Mouse (Mus musculus): ENCODE results near the gene Thrb. TPM values are rescaled to one million over a fixed set of nuclear protein-coding genes. Genes with fewer than 3 reads are reported as not detected.

The Thrb gene
- polyA plus RNA-seq, 1 experiment, result 0.82 TPM

- H3K4me3 ChIP-seq (replicated peaks; ENCODE audit: control insufficient read depth, low read depth, low read length), result no peak overlapping the region
- WGBS, result 68% methylated on average over 1 of the region's 1 CpGs
- no peak overlapping the region for H3K27ac ChIP-seq (ENCODE audit: control insufficient read depth, insufficient read depth, low read depth, low read length, poor library complexity)
- H3K4me1 ChIP-seq (ENCODE audit: control insufficient read depth, insufficient read depth, low read length), result no peaks in the 10 kb centered on the region
- no peak for TF ChIP-seq CTCF (IDR thresholded peaks at IDR 0.05; ENCODE audit: control insufficient read depth, insufficient read depth, low read length)
- TF ChIP-seq POLR2A (IDR thresholded peaks at IDR 0.05; ENCODE audit: borderline replicate concordance, control insufficient read depth, low read depth, low read length), result no peak
Measured at GRCm38 (mm10) chr14:17753429-17753828, 93.4 kb downstream of the Thrb start.

GRCm38 (mm10) chr14:17756732-17757131, 96.7 kb downstream of the Thrb start:
- Histone ChIP-seq H3K4me1 (ENCODE audit: control insufficient read depth, insufficient read depth, low read length) (no peaks in the 10 kb centered on the region), H3K27ac (ENCODE audit: control insufficient read depth, insufficient read depth, low read depth, low read length, poor library complexity) (no peak overlapping the region), H3K4me3 (replicated peaks; ENCODE audit: control insufficient read depth, low read depth, low read length) (no peak overlapping the region)
- TF ChIP-seq CTCF (IDR thresholded peaks at IDR 0.05; ENCODE audit: control insufficient read depth, insufficient read depth, low read length), result no peak
- TF ChIP-seq POLR2A (IDR thresholded peaks at IDR 0.05; ENCODE audit: borderline replicate concordance, control insufficient read depth, low read depth, low read length), result no peak

GRCm38 (mm10) chr14:17767987-17768386, 107.9 kb downstream of the Thrb start:
- Histone ChIP-seq H3K4me1 (ENCODE audit: control insufficient read depth, insufficient read depth, low read length) (no peaks in the 10 kb centered on the region), H3K27ac (ENCODE audit: control insufficient read depth, insufficient read depth, low read depth, low read length, poor library complexity) (no peak overlapping the region), H3K4me3 (replicated peaks; ENCODE audit: control insufficient read depth, low read depth, low read length) (no peak overlapping the region)
- WGBS, result 64% methylated on average over 2 of the region's 2 CpGs
- no peak for TF ChIP-seq POLR2A (IDR thresholded peaks at IDR 0.05; ENCODE audit: borderline replicate concordance, control insufficient read depth, low read depth, low read length)
- no peak for TF ChIP-seq CTCF (IDR thresholded peaks at IDR 0.05; ENCODE audit: control insufficient read depth, insufficient read depth, low read length)

GRCm38 (mm10) chr14:17774404-17774803, 114.3 kb downstream of the Thrb start:
- Histone ChIP-seq H3K4me3 (replicated peaks; ENCODE audit: control insufficient read depth, low read depth, low read length) (no peak overlapping the region), H3K27ac (ENCODE audit: control insufficient read depth, insufficient read depth, low read depth, low read length, poor library complexity) (no peak overlapping the region), H3K4me1 (ENCODE audit: control insufficient read depth, insufficient read depth, low read length) (no peaks in the 10 kb centered on the region)
- 65% methylated on average over 2 of the region's 2 CpGs for WGBS
- TF ChIP-seq POLR2A (IDR thresholded peaks at IDR 0.05; ENCODE audit: borderline replicate concordance, control insufficient read depth, low read depth, low read length) (no peak), CTCF (IDR thresholded peaks at IDR 0.05; ENCODE audit: control insufficient read depth, insufficient read depth, low read length) (no peak)

- Histone ChIP-seq H3K4me3 (replicated peaks; ENCODE audit: control insufficient read depth, low read depth, low read length) (no peak overlapping the region), H3K27ac (ENCODE audit: control insufficient read depth, insufficient read depth, low read depth, low read length, poor library complexity) (no peak overlapping the region), H3K4me1 (ENCODE audit: control insufficient read depth, insufficient read depth, low read length) (no peaks in the 10 kb centered on the region)
- 89% methylated on average over 4 of the region's 4 CpGs for WGBS
- TF ChIP-seq CTCF (IDR thresholded peaks at IDR 0.05; ENCODE audit: control insufficient read depth, insufficient read depth, low read length) (no peak), POLR2A (IDR thresholded peaks at IDR 0.05; ENCODE audit: borderline replicate concordance, control insufficient read depth, low read depth, low read length) (no peak)
Measured at GRCm38 (mm10) chr14:17781921-17782320, 121.9 kb downstream of the Thrb start.

GRCm38 (mm10) chr14:17784207-17784806, 124.2 kb downstream of the Thrb start:
- no peak for TF ChIP-seq CTCF (IDR thresholded peaks at IDR 0.05; ENCODE audit: control insufficient read depth, insufficient read depth, low read length)
- no peak for TF ChIP-seq POLR2A (IDR thresholded peaks at IDR 0.05; ENCODE audit: borderline replicate concordance, control insufficient read depth, low read depth, low read length)
- H3K4me3 ChIP-seq (replicated peaks; ENCODE audit: control insufficient read depth, low read depth, low read length), result no peak overlapping the region
- no peaks in the 10 kb centered on the region for H3K4me1 ChIP-seq (ENCODE audit: control insufficient read depth, insufficient read depth, low read length)
- H3K27ac ChIP-seq (ENCODE audit: control insufficient read depth, insufficient read depth, low read depth, low read length, poor library complexity), result no peak overlapping the region
- 33% methylated on average over 5 of the region's 5 CpGs for WGBS

- no peak for TF ChIP-seq CTCF (IDR thresholded peaks at IDR 0.05; ENCODE audit: control insufficient read depth, insufficient read depth, low read length)
- no peak for TF ChIP-seq POLR2A (IDR thresholded peaks at IDR 0.05; ENCODE audit: borderline replicate concordance, control insufficient read depth, low read depth, low read length)
- WGBS, result 77% methylated on average over 3 of the region's 3 CpGs
- no peak overlapping the region for H3K27ac ChIP-seq (ENCODE audit: control insufficient read depth, insufficient read depth, low read depth, low read length, poor library complexity)
- no peaks in the 10 kb centered on the region for H3K4me1 ChIP-seq (ENCODE audit: control insufficient read depth, insufficient read depth, low read length)
- H3K4me3 ChIP-seq (replicated peaks; ENCODE audit: control insufficient read depth, low read depth, low read length), result no peak overlapping the region
Measured at GRCm38 (mm10) chr14:17785370-17785769, 125.3 kb downstream of the Thrb start.

GRCm38 (mm10) chr14:17786249-17786648, 126.2 kb downstream of the Thrb start:
- no peak overlapping the region for H3K27ac ChIP-seq (ENCODE audit: control insufficient read depth, insufficient read depth, low read depth, low read length, poor library complexity)
- no peak overlapping the region for H3K4me3 ChIP-seq (replicated peaks; ENCODE audit: control insufficient read depth, low read depth, low read length)
- H3K4me1 ChIP-seq (ENCODE audit: control insufficient read depth, insufficient read depth, low read length), result no peaks in the 10 kb centered on the region
- TF ChIP-seq CTCF (IDR thresholded peaks at IDR 0.05; ENCODE audit: control insufficient read depth, insufficient read depth, low read length) (no peak), POLR2A (IDR thresholded peaks at IDR 0.05; ENCODE audit: borderline replicate concordance, control insufficient read depth, low read depth, low read length) (no peak)
- 71% methylated on average over 2 of the region's 2 CpGs for WGBS
